ENCODE assay signal across 28 mouse cellular contexts in genomic region chr14:39678228-39678627, GRCm38 (mm10).
A peak's percentile ranks its signal among the peaks of the same experiment; 100 is the strongest.
DNase-seq lines count a peak whose midpoint lies in the region; ATAC-seq and TF ChIP-seq lines count a peak whose summit lies in the region.
"Had no signal": no experiment of that assay in that cellular context is flagged by ENCODE, and none has a peak within 500 bp of the region (broad histone marks: within the 10 kb centered on the region; RNA-seq: fewer than 3 reads in every experiment).

No protein-coding gene starts in this region.

- DNase-seq in frontal cortex, postnatal 36 days (ENCODE audit: low spot score in 2 of 2): peak; percentile 2 to 16
- DNase-seq in frontal cortex, postnatal 10 days (ENCODE audit: low spot score in 2 of 2): no peak
- DNase-seq in right cerebral cortex, adult 2 months (ENCODE audit: low spot score in 2 of 2): peak; percentile 6 to 9
- DNase-seq in right cerebral cortex, postnatal 10 days (ENCODE audit: low spot score in 2 of 2): no peak
- peak; percentile 26 for DNase-seq in telencephalon, adult 2 months (ENCODE audit: low read depth, low spot score)
- DNase-seq in stomach, postnatal 0 days (ENCODE audit: low spot score): no peak
- DNase-seq: adrenal gland, adult 2 months; adrenal gland, postnatal 14 days; cerebellum, adult 11-12 months; cerebellum, adult 8-10 months; cerebellum, postnatal 10 days; cerebellum, postnatal 36 days; embryo, embryonic 11 days; gastrocnemius, postnatal 25 days; heart, adult 18-20 months; heart, postnatal 10 days; heart, postnatal 36 days had no signal

- no peak overlapping the region for H3K27ac ChIP-seq in stomach, postnatal 0 days (replicated peaks)
- H3K27ac ChIP-seq: embryonic facial prominence, embryonic 10.5 days; embryonic facial prominence, embryonic 13.5 days; forebrain, embryonic 12.5 days; forebrain, embryonic 15.5 days; heart, embryonic 15.5 days; hindbrain, embryonic 10.5 days; hindbrain, embryonic 13.5 days had no signal

- H3K36me3 ChIP-seq in stomach, postnatal 0 days (ENCODE audit: control insufficient read depth, insufficient read depth, low read length): no peaks in the 10 kb centered on the region
- H3K36me3 ChIP-seq: embryonic facial prominence, embryonic 10.5 days; embryonic facial prominence, embryonic 13.5 days; forebrain, embryonic 12.5 days; forebrain, embryonic 15.5 days; heart, embryonic 12.5 days; heart, embryonic 15.5 days; hindbrain, embryonic 10.5 days; hindbrain, embryonic 13.5 days had no signal

- WGBS in stomach, postnatal 0 days: 87% methylated on average over 3 of the region's 3 CpGs

- H3K27me3 ChIP-seq in stomach, postnatal 0 days (ENCODE audit: control insufficient read depth, insufficient read depth, low read length): no peaks in the 10 kb centered on the region
- H3K27me3 ChIP-seq: embryonic facial prominence, embryonic 13.5 days; forebrain, embryonic 12.5 days; forebrain, embryonic 15.5 days; heart, embryonic 12.5 days; heart, embryonic 15.5 days; hindbrain, embryonic 13.5 days had no signal

- H3K9ac ChIP-seq in stomach, postnatal 0 days (ENCODE audit: low read length): no peak overlapping the region
- H3K9ac ChIP-seq: embryonic facial prominence, embryonic 13.5 days; forebrain, embryonic 12.5 days; forebrain, embryonic 15.5 days; heart, embryonic 12.5 days; heart, embryonic 15.5 days; hindbrain, embryonic 13.5 days had no signal

- TF ChIP-seq CTCF in stomach, postnatal 0 days (IDR thresholded peaks at IDR 0.05; ENCODE audit: low read depth): no peak

- H3K4me2 ChIP-seq in stomach, postnatal 0 days (replicated peaks; ENCODE audit: low read depth): no peak overlapping the region
- H3K4me2 ChIP-seq: embryonic facial prominence, embryonic 13.5 days; forebrain, embryonic 12.5 days; forebrain, embryonic 15.5 days; heart, embryonic 12.5 days; heart, embryonic 15.5 days; hindbrain, embryonic 13.5 days had no signal

- no peak overlapping the region for H3K4me3 ChIP-seq in stomach, postnatal 0 days (ENCODE audit: low read depth, low read length)
- H3K4me3 ChIP-seq: embryonic facial prominence, embryonic 10.5 days; embryonic facial prominence, embryonic 13.5 days; erythroblast, embryonic 14.5 days; forebrain, embryonic 12.5 days; forebrain, embryonic 15.5 days; heart, embryonic 12.5 days; heart, embryonic 15.5 days; hindbrain, embryonic 10.5 days; hindbrain, embryonic 13.5 days had no signal

- no peaks in the 10 kb centered on the region for H3K4me1 ChIP-seq in stomach, postnatal 0 days (replicated peaks; ENCODE audit: control insufficient read depth, insufficient read depth)
- H3K4me1 ChIP-seq: embryonic facial prominence, embryonic 10.5 days; embryonic facial prominence, embryonic 13.5 days; forebrain, embryonic 12.5 days; forebrain, embryonic 15.5 days; heart, embryonic 12.5 days; heart, embryonic 15.5 days; hindbrain, embryonic 10.5 days; hindbrain, embryonic 13.5 days had no signal

- ATAC-seq in stomach, postnatal 0 days (ENCODE audit: low FRiP score, low TSS enrichment): no peak
- ATAC-seq: CD4-positive, CD25-positive, alpha-beta regulatory T cell, adult 4 months; forebrain, embryonic 15.5 days; hindbrain, embryonic 16.5 days had no signal

- H3K9me3 ChIP-seq in stomach, postnatal 0 days (ENCODE audit: control insufficient read depth, low read length): no peaks in the 10 kb centered on the region
- H3K9me3 ChIP-seq: embryonic facial prominence, embryonic 10.5 days; embryonic facial prominence, embryonic 13.5 days; forebrain, embryonic 12.5 days; forebrain, embryonic 15.5 days; heart, embryonic 12.5 days; heart, embryonic 15.5 days; hindbrain, embryonic 10.5 days; hindbrain, embryonic 13.5 days had no signal

- TF ChIP-seq EP300 in stomach, postnatal 0 days (optimal IDR thresholded peaks at IDR 0.05): no peak

Comparison
In these comparisons a context has a peak if more than half of its experiments do, and no peak if none do; other contexts are left out.
1. DNase-seq: peak in frontal cortex, postnatal 36 days (2 of 2), right cerebral cortex, adult 2 months (2 of 2) and telencephalon, adult 2 months (single experiment); none in frontal cortex, postnatal 10 days (0 of 2), right cerebral cortex, postnatal 10 days (0 of 2) and stomach, postnatal 0 days (single experiment).